Mouse (Mus musculus) limb, embryonic 11.5 days (tissue): ENCODE measurements at regions not wholly inside any gene's neighbourhood (a gene's known extent, or its start where the extent isn't known, plus 50 kb on each side); places are given as distances from the start of the nearest gene placed in this dataset.

ENCODE experiments used
- ATAC-seq: fragments of 200-750 bp; cut with Nextera tagmentation; 2 replicates; pipeline ENCODE4 v1.8.0; 2017; ENCODE audit warnings: low read depth; ENCODE audit not compliant: insufficient number of reproducible peaks, low FRiP score, low TSS enrichment
- DNase-seq: peaks from one replicate; pipeline ENCODE4 v3.0.0-alpha.2; 2015; ENCODE audit warnings: low spot score
- H3K27ac ChIP-seq: fragments of 300-500 bp; sonication (generic); replicated peaks from 2 replicates; pipeline ENCODE4 v1.5.1; 2014; ENCODE audit warnings: low read depth, mild to moderate bottlenecking, low read length
- H3K27me3 ChIP-seq: fragments of 300-500 bp; sonication (generic); 2 replicates; pipeline ENCODE4 v1.6.1; 2014; ENCODE audit warnings: mild to moderate bottlenecking, low read length, mixed read lengths; ENCODE audit not compliant: control insufficient read depth, insufficient read depth
- H3K36me3 ChIP-seq: fragments of 300-500 bp; sonication (generic); 2 replicates; pipeline ENCODE4 v1.6.1; 2014; ENCODE audit warnings: mild to moderate bottlenecking, low read length, moderate library complexity, mixed read lengths; ENCODE audit not compliant: control insufficient read depth, insufficient read depth
- H3K4me1 ChIP-seq: fragments of 300-500 bp; sonication (generic); 2 replicates; pipeline ENCODE4 v1.6.1; 2014; ENCODE audit warnings: low read length, mixed read lengths; ENCODE audit not compliant: control insufficient read depth, insufficient read depth
- H3K4me2 ChIP-seq: fragments of 300-500 bp; sonication (generic); 2 replicates; pipeline ENCODE4 v1.6.1; 2014; ENCODE audit warnings: low read depth, mild to moderate bottlenecking, moderate library complexity; ENCODE audit not compliant: severe bottlenecking
- H3K4me3 ChIP-seq: fragments of 300-500 bp; sonication (generic); 2 replicates; pipeline ENCODE4 v1.5.1; 2014; ENCODE audit warnings: low read depth, low read length
- H3K9ac ChIP-seq: fragments of 300-500 bp; sonication (generic); 2 replicates; pipeline ENCODE4 v1.6.1; 2014; ENCODE audit warnings: mild to moderate bottlenecking, low read length
- H3K9me3 ChIP-seq: fragments of 300-500 bp; sonication (generic); 2 replicates; pipeline ENCODE4 v1.6.1; 2016; ENCODE audit warnings: low read length; ENCODE audit not compliant: control insufficient read depth
- WGBS: fragments of 180-500 bp; shearing (Covaris S2); extraction: QIAGEN DNeasy Blood & Tissue Kit; methylation state at CpG from one replicate; pipeline ENCODE4 v1.1.7; 2014; 5-methylcytosine and 5-hydroxymethylcytosine counted together

DNA sequence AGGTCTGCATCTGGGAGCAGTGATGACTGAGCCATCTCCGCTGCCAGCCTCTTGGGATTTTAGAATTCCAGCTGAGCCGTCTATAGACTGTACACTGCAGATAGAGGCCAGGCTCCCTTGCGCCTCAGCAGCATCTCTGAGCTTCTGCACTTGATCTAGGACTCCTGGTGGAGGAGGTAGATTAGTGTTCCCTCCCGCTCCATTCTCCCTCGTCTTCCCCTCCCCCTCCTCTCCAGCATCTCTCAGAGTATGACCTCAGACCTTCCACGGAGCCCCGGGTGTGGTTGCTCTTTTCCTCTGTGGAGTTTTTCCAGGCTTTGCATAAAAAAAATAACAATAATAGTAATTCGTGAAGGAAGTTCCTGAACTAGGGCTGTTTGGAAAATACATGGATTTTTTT lies 241.8 kb downstream of the Gadd45g start:
- DNase-seq = no peak
- H3K4me3 ChIP-seq = no peak overlapping the region
- no peaks in the 10 kb centered on the region for H3K27me3 ChIP-seq
- no peaks in the 10 kb centered on the region for H3K36me3 ChIP-seq
- H3K4me2 ChIP-seq = no peak overlapping the region
- ATAC-seq = no peak
- WGBS = 59% methylated on average over 8 of the region's 8 CpGs
- no peaks in the 10 kb centered on the region for H3K9me3 ChIP-seq
- no peak overlapping the region for H3K9ac ChIP-seq
- H3K4me1 ChIP-seq = no peaks in the 10 kb centered on the region
- no peak overlapping the region for H3K27ac ChIP-seq

DNA sequence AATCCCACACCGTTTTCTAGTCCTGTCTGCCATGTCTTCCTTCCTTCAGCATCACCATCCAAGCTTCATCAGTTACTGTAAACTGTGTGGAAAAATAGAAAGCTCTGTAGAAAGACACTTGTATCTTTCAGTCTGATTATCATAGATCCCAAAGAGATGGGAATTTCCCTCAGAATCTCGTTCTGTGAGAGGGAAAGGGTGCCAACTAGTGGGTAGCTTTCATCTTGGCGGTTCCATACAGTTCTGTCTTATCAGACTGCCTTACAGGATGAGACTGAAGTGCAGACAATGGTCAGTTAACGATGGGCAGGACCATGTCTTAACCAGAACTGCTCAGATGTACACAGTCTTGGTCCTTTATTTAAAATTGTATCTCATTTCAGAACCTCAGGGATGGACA lies 243.9 kb downstream of the Gadd45g start:
- 76% methylated on average over 4 of the region's 4 CpGs for WGBS

DNA sequence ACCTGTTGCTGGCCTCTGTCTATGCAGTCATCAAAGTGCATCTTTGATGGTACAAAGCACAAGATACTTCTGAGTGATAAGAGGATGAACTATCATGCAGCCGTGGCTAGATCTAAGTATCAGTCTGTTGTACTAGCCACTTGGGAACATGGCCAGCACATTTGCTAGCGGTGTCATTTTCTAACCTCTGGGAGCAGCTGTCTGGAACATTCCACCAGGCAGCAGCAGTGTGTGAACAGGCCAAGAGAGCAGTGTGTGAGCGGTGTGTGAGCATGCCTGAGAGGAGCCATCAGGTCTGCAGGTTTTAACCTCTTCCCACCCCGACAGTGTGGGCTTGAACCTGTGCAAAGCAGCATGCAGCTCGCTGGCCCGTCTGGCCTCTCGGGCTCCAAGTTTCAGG lies 248.3 kb downstream of the Gadd45g start:
- 89% methylated on average over 7 of the region's 7 CpGs for WGBS
- Histone ChIP-seq H3K27me3 (no peaks in the 10 kb centered on the region), H3K9ac (no peak overlapping the region), H3K4me2 (no peak overlapping the region), H3K4me3 (no peak overlapping the region), H3K27ac (no peak overlapping the region), H3K36me3 (no peaks in the 10 kb centered on the region), H3K9me3 (no peaks in the 10 kb centered on the region), H3K4me1 (no peaks in the 10 kb centered on the region)
- DNase-seq (no peak), ATAC-seq (no peak)

More for the DNA sequence above, 243.9 kb downstream of the Gadd45g start:
- DNase-seq (no peak), ATAC-seq (no peak)
- Histone ChIP-seq H3K36me3 (no peaks in the 10 kb centered on the region), H3K27me3 (no peaks in the 10 kb centered on the region), H3K4me1 (no peaks in the 10 kb centered on the region), H3K4me2 (no peak overlapping the region), H3K9ac (no peak overlapping the region), H3K27ac (no peak overlapping the region), H3K4me3 (no peak overlapping the region), H3K9me3 (no peaks in the 10 kb centered on the region)

GRCm38 (mm10) chr13:52096506-52096905 lies 250.0 kb downstream of the Gadd45g start:
- Histone ChIP-seq H3K36me3 (no peaks in the 10 kb centered on the region), H3K27me3 (no peaks in the 10 kb centered on the region), H3K9me3 (no peaks in the 10 kb centered on the region), H3K9ac (no peak overlapping the region), H3K4me3 (no peak overlapping the region), H3K4me1 (no peaks in the 10 kb centered on the region), H3K27ac (no peak overlapping the region), H3K4me2 (no peak overlapping the region)
- no peak for DNase-seq
- ATAC-seq = no peak
- 65% methylated on average over 7 of the region's 7 CpGs for WGBS

GRCm38 (mm10) chr13:52105989-52106642 lies 259.6 kb downstream of the Gadd45g start:
- no peak overlapping the region for H3K4me2 ChIP-seq
- H3K27me3 ChIP-seq = no peaks in the 10 kb centered on the region
- no peak overlapping the region for H3K4me3 ChIP-seq
- H3K27ac ChIP-seq = no peak overlapping the region
- H3K36me3 ChIP-seq = no peaks in the 10 kb centered on the region
- H3K9me3 ChIP-seq = no peaks in the 10 kb centered on the region
- DNase-seq (no peak), ATAC-seq (no peak)
- H3K9ac ChIP-seq = no peak overlapping the region
- no peaks in the 10 kb centered on the region for H3K4me1 ChIP-seq
- WGBS = 30% methylated on average over 9 of the region's 9 CpGs

DNA sequence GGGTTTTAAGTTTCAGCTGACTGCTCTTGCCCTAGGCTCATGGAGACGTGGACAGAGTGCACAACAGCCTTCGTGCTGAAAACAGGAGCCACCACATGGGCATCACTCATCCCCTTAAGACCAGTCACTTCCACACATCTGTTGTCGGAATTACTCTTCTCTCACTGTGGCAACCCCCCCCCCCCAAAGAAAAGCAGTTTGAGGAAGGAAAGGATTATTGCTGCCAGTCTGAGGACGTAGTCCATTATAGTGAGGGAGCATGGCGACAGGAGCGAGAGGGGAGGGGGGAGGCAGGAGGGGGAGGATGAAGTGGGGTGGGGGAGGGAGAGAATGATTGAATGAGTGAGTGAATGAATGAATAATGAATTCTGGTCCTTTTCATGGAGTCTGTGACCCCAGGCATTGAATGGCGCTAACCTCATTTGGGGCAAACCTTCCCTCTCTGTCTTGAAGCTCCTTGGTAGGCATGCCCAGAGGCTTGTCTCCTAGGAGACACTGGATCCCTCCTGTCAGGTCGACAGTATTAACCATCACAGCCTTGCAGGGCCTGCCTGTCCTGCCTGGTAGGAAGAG lies 262.0 kb downstream of the Gadd45g start:
- 34% methylated on average over 8 of the region's 8 CpGs for WGBS
- H3K4me2 ChIP-seq = no peak overlapping the region

DNA sequence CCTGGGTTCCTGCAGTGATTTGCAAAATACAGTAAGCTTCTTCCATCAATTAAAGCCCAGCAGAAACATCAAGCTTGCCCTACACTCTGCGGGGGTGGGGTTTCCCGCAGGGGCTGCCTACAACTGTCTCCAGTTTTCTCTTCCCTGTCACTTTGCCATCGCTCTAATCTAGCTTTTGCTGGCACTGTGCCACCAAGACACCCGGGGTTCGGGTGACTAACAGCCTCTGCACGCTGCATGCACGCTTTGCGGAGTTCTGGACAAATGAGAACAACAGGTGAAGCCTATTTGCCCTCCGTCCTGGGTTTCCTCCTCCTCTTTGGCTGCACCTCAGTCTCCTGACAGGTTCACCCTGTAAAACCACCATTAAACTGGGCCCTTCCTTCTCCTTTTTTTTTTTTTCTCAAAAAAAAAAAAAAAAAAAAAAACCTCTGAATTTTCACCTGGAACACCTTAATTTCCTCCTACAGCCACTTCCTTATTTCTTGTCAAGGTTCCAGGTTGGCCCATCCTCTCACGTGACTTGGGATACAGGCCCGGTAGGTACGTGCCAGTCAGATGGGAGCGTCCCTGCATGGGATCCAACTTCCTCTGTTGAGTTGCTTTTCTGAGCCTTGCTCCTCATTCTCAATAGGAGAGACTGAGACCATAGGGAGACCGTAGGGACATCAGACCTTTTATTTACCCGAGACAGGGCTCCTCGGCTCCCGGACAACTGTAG lies 262.7 kb downstream of the Gadd45g start:
- 87% methylated on average over 17 of the region's 17 CpGs for WGBS
- Histone ChIP-seq H3K9me3 (no peaks in the 10 kb centered on the region), H3K27ac (no peak overlapping the region), H3K27me3 (no peaks in the 10 kb centered on the region), H3K36me3 (no peaks in the 10 kb centered on the region), H3K4me1 (no peaks in the 10 kb centered on the region), H3K4me3 (no peak overlapping the region), H3K9ac (no peak overlapping the region), H3K4me2 (no peak overlapping the region)
- DNase-seq = no peak
- no peak for ATAC-seq

More for the DNA sequence above, 262.0 kb downstream of the Gadd45g start:
- H3K4me3 ChIP-seq = no peak overlapping the region
- no peaks in the 10 kb centered on the region for H3K9me3 ChIP-seq
- DNase-seq (no peak), ATAC-seq (no peak)
- no peak overlapping the region for H3K27ac ChIP-seq
- no peaks in the 10 kb centered on the region for H3K4me1 ChIP-seq
- H3K27me3 ChIP-seq = no peaks in the 10 kb centered on the region
- no peak overlapping the region for H3K9ac ChIP-seq
- H3K36me3 ChIP-seq = no peaks in the 10 kb centered on the region

DNA sequence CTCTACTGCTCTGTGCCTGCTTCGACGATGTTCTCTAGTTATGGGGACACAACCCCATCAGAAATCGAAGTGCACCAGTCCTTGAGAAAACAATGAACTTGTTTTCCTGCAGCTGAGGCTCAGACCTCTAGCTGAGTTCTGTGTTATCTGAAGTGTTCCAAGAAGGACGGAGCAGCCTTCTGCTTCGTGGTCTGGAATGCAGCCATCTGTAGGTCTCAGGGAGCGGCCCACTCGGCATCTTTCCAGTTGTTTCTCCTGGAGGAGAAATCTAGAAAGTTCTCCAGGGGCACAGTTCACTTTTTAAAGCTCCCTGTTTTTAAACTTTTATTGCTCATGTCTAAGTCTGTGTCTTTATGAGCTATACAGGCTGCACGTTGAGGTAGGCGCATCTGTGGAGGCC lies 264.3 kb downstream of the Gadd45g start:
- Histone ChIP-seq H3K9ac (no peak overlapping the region), H3K36me3 (no peaks in the 10 kb centered on the region), H3K9me3 (no peaks in the 10 kb centered on the region), H3K4me1 (no peaks in the 10 kb centered on the region), H3K4me3 (no peak overlapping the region), H3K27ac (no peak overlapping the region), H3K4me2 (no peak overlapping the region), H3K27me3 (no peaks in the 10 kb centered on the region)
- DNase-seq = no peak
- WGBS = 82% methylated on average over 9 of the region's 9 CpGs
- no peak for ATAC-seq
